Mouse (Mus musculus) gastrocnemius, adult 2 months (tissue): ENCODE measurements around the gene Itch. TPM values are rescaled to one million over a fixed set of nuclear protein-coding genes. Genes with fewer than 3 reads are reported as not detected.

ENCODE experiments used
- DNase-seq: peaks from one replicate; pipeline ENCODE4 v3.0.0; 2022
- H3K27ac ChIP-seq: fragments of 200-600 bp; 2 replicates; pipeline ENCODE4 v1.8.1; 2022; ENCODE audit warnings: mild to moderate bottlenecking
- H3K4me3 ChIP-seq: fragments of 200-600 bp; 2 replicates; pipeline ENCODE4 v1.8.1; 2022; ENCODE audit warnings: mild to moderate bottlenecking, moderate library complexity
- CTCF ChIP-seq: fragments of 200-600 bp; IDR thresholded peaks from 2 replicates; pipeline ENCODE4 v1.8.1; 2022; ENCODE audit warnings: antibody characterized with exemption, mild to moderate bottlenecking, moderate library complexity
- intact Hi-C: fragments of 180-260 bp; cut with DNase I; formaldehyde crosslinking; loops from one replicate; pipeline ENCODE4 v1.15.1; 2025
- total RNA-seq, 2 experiments: library from RNA; stranded (reverse); gene quantifications; 2 replicates each; pipeline ENCODE4 v1.2.3; 2021

Gene Itch
- total RNA-seq, 2 experiments from 2014 or later = 20.1 to 21.6 TPM

DNA sequence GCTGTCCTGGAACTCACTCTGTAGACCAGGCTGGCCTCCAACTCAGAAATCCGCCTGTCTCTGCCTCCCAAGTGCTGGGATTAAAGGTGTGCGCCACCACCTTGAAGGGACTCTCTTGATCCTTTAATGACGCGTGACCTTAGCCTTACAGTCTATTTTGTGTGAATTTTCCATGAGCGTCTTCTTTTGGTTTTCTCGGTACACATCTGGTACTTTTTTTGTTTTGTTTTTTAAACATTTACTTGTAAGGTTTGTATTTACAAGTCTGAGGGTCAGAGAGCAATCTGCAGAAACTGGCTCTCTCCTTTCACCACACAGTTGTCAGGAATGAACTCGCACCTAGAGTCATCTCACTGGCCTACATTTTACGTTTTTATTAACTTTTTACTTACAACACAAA lies 140.3 kb downstream of the Itch start:
- Histone ChIP-seq H3K27ac (no peak overlapping the region), H3K4me3 (no peak overlapping the region)
- no peak for TF ChIP-seq CTCF
- DNase-seq = no peak
- intact Hi-C loops = no loop called here

DNA sequence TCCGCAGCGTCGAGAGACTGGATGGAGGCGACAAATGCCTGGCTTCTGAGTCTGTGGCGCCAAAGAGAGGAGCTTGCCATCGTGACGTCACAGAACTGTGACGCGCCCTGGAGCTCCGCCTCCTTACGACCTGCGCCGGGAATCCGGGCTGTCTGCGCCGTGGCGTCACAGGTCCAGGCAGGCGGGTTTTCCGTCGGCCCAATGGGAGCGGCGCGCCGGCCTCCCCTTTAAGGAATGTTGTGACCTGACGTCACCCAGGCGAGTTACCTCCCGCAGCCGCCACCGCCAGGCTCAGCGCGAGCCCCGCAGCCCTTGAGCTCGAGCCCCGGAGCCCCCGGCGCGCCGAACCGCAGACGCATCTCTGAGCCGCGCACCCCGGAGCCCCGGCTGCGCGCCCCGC lies 142.9 kb downstream of the Itch start, which contains the start of gene Map1lc3a:
Gene Map1lc3a, plus strand, starts transcription at position 103 of the 400 bp plus-strand sequence.
- intact Hi-C loops = loop anchor here (2.0 kb wide), 1 partner anchor 109 kb away; no protein-coding TSS in a partner anchor
- peak; percentile 97 for DNase-seq
- TF ChIP-seq CTCF = no peak
- Histone ChIP-seq H3K4me3 (peak within 1 kb of the TSS; percentile 99), H3K27ac (peak within 1 kb of the TSS; percentile 99)

Other genes with a start within 250 kb of the Itch start
- gene Eif2s2, start 240.6 kb upstream of the Itch start, total RNA-seq = 100 to 1,000 TPM; 125 TPM
- gene Gm14226, start 115.2 kb upstream of the Itch start, total RNA-seq = not detected
- 10 to 100 TPM; 13.9 to 19.0 TPM for gene Ahcy, start 59.0 kb upstream of the Itch start, total RNA-seq
- 100 to 1,000 TPM; 100 to 128 TPM for gene Dynlrb1, start 103.0 kb downstream of the Itch start, total RNA-seq
- 100 to 1,000 TPM; 267 to 277 TPM for gene Map1lc3a, start 142.8 kb downstream of the Itch start, total RNA-seq
- 10 to 100 TPM; 23.8 to 24.7 TPM for gene Pigu, start 223.9 kb downstream of the Itch start, total RNA-seq
- 100 to 1,000 TPM; 334 to 391 TPM for gene Trp53inp2, start 247.6 kb downstream of the Itch start, total RNA-seq